ENCODE assay signal across 9 mouse cellular contexts in the genomic region with DNA sequence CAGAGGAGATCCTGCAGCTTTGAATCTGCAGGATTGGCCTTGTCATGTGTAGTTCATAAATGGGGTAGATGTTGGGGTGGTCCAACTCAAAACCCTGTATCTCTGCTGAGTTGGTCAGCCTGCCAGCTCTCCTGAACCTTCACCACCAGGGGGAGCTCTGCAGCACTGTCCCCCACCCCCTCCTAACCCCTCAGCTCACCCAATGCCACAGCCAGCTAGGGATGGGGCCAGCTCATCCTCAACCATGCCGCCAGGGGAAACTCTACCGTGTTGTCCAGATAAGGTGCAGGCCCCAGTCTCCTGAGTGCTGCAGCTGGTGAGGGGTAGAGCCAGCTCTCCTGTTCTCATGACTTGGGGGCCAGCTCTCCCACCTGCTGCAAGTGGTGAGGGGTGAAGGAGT.
DNase-seq lines count a peak whose midpoint lies in the region; ATAC-seq and TF ChIP-seq lines count a peak whose summit lies in the region.
"Had no signal": no experiment of that assay in that cellular context is flagged by ENCODE, and none has a peak within 500 bp of the region (broad histone marks: within the 10 kb centered on the region; RNA-seq: fewer than 3 reads in every experiment).

No protein-coding gene starts in this region.

- 12% methylated on average over 2 of the region's 2 CpGs for whole genome bisulfite sequencing in kidney, embryonic 14.5 days
- 28% methylated on average over 2 of the region's 2 CpGs for WGBS in stomach, postnatal 0 days

- no peak overlapping the region for H3K27ac ChIP-seq in embryonic fibroblast, embryonic 13.5 days (ENCODE audit: insufficient read depth, low read length)
- no peak overlapping the region for H3K27ac ChIP-seq in kidney, embryonic 14.5 days (ENCODE audit: low read depth, low read length)
- H3K27ac ChIP-seq in stomach, postnatal 0 days (replicated peaks): no peak overlapping the region
- H3K27ac ChIP-seq: stomach, embryonic 15.5 days had no signal

- no peaks in the 10 kb centered on the region for H3K27me3 ChIP-seq in kidney, embryonic 14.5 days (ENCODE audit: control insufficient read depth, insufficient read depth, low read length)
- no peaks in the 10 kb centered on the region for H3K27me3 ChIP-seq in stomach, postnatal 0 days (ENCODE audit: control insufficient read depth, insufficient read depth, low read length)
- H3K27me3 ChIP-seq: stomach, embryonic 15.5 days had no signal

- ATAC-seq in kidney, embryonic 14.5 days (ENCODE audit: low FRiP score, low TSS enrichment): peak; percentile 80
- no peak for ATAC-seq in stomach, postnatal 0 days (ENCODE audit: low FRiP score, low TSS enrichment)

- no peaks in the 10 kb centered on the region for H3K36me3 ChIP-seq in kidney, embryonic 14.5 days (ENCODE audit: control insufficient read depth, insufficient read depth, low read length)
- H3K36me3 ChIP-seq in stomach, postnatal 0 days (ENCODE audit: control insufficient read depth, insufficient read depth, low read length): no peaks in the 10 kb centered on the region
- H3K36me3 ChIP-seq: stomach, embryonic 15.5 days had no signal

- no peak for TF ChIP-seq EP300 in stomach, postnatal 0 days (optimal IDR thresholded peaks at IDR 0.05)

- peak; percentile 2 for DNase-seq in cerebellum, adult 11 months
- no peak for DNase-seq in cerebellum, adult 9-10 months
- DNase-seq in 3134 (ENCODE audit: extremely low read depth, insufficient read length, low spot score): peak; percentile 5
- DNase-seq in adrenal gland, adult 8-10 months: peak; percentile 9
- DNase-seq in lung, postnatal 4 days: peak; percentile 49 to 64
- DNase-seq in stomach, postnatal 0 days (ENCODE audit: low spot score): peak; percentile 44

- TF ChIP-seq POLR2A in embryonic fibroblast, embryonic 13.5 days (IDR thresholded peaks at IDR 0.05; ENCODE audit: low read depth, low read length): no peak

- no peaks in the 10 kb centered on the region for H3K9me3 ChIP-seq in kidney, embryonic 14.5 days (ENCODE audit: control insufficient read depth, low read length)
- H3K9me3 ChIP-seq in stomach, postnatal 0 days (ENCODE audit: control insufficient read depth, low read length): no peaks in the 10 kb centered on the region
- H3K9me3 ChIP-seq: stomach, embryonic 15.5 days had no signal

- peak; percentile 44; the same call in 1 of the 2 replicates for TF ChIP-seq CTCF in embryonic fibroblast, embryonic 13.5 days (IDR thresholded peaks at IDR 0.05; ENCODE audit: borderline replicate concordance, insufficient read depth, low read length)
- peak; percentile 68 for TF ChIP-seq CTCF in stomach, postnatal 0 days (IDR thresholded peaks at IDR 0.05; ENCODE audit: low read depth)

- H3K4me2 ChIP-seq in kidney, embryonic 14.5 days (replicated peaks; ENCODE audit: low read depth, low read length): no peak overlapping the region
- H3K4me2 ChIP-seq in stomach, postnatal 0 days (replicated peaks; ENCODE audit: low read depth): no peak overlapping the region
- H3K4me2 ChIP-seq: stomach, embryonic 15.5 days had no signal

- H3K4me1 ChIP-seq in embryonic fibroblast, embryonic 13.5 days (ENCODE audit: control insufficient read depth, insufficient read depth, low read length): no peaks in the 10 kb centered on the region
- 0 out of 2 replicates have a peak, but pooled peaks cover 7% of the 10 kb centered on the region for H3K4me1 ChIP-seq in kidney, embryonic 14.5 days (ENCODE audit: control insufficient read depth, insufficient read depth, low read length)
- H3K4me1 ChIP-seq in stomach, postnatal 0 days (replicated peaks; ENCODE audit: control insufficient read depth, insufficient read depth): no peaks in the 10 kb centered on the region; the same call in 1 of the 2 replicates
- H3K4me1 ChIP-seq: stomach, embryonic 15.5 days had no signal

- H3K4me3 ChIP-seq in embryonic fibroblast, embryonic 13.5 days (ENCODE audit: insufficient read depth, low read length): no peak overlapping the region
- H3K4me3 ChIP-seq in kidney, embryonic 14.5 days (ENCODE audit: low read length): no peak overlapping the region
- H3K4me3 ChIP-seq in stomach, postnatal 0 days (ENCODE audit: low read depth, low read length): no peak overlapping the region
- H3K4me3 ChIP-seq: stomach, embryonic 15.5 days had no signal

- no peak overlapping the region for H3K9ac ChIP-seq in kidney, embryonic 14.5 days (ENCODE audit: low read depth, low read length)
- H3K9ac ChIP-seq in stomach, postnatal 0 days (ENCODE audit: low read length): no peak overlapping the region
- H3K9ac ChIP-seq: stomach, embryonic 15.5 days had no signal
